ENCODE assay signal across 18 mouse cellular contexts in the genomic region with DNA sequence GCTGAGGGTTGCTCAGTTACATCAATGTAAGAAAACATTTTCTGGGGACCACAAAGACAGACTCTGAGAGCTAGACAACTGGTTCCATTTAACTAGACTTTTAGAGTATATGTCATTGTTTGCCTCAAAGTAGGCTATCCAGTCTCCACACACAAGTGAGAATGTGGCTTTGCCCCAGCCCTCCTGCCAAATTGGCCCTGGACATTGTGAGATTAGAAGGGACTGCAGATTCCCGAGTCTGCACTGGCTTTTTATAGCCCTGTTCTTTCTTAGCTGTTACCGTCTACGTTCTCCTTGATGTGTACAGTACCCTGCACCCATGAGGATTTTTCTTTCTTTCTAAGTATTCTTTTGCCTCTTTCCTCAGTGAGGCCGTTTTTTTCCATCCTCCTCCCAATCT. TPM values are rescaled to one million over a fixed set of nuclear protein-coding genes. Genes with fewer than 3 reads are reported as not detected.
"Had no signal": no experiment of that assay in that cellular context is flagged by ENCODE, and none has a peak within 500 bp of the region (broad histone marks: within the 10 kb centered on the region; RNA-seq: fewer than 3 reads in every experiment).

No protein-coding gene starts in this region.

- H3K9ac ChIP-seq: limb, embryonic 12.5 days; liver, embryonic 14.5 days; neural tube, embryonic 15.5 days had no signal

- H3K36me3 ChIP-seq: limb, embryonic 12.5 days; midbrain, embryonic 10.5 days; neural tube, embryonic 15.5 days had no signal

- H3K27ac ChIP-seq: layer of hippocampus, adult 2 months; limb, embryonic 12.5 days; liver, embryonic 14.5 days; midbrain, embryonic 10.5 days; neural tube, embryonic 15.5 days; stomach, postnatal 0 days had no signal

- H3K9me3 ChIP-seq: limb, embryonic 12.5 days; midbrain, embryonic 10.5 days; neural tube, embryonic 15.5 days had no signal

- DNase-seq: kidney, postnatal 4 days; liver; lung, adult 18-20 months; lung, postnatal 36 days; right cerebral cortex, adult 18-20 months; right cerebral cortex, postnatal 25 days; thymus, postnatal 4 days had no signal

- H3K4me2 ChIP-seq: limb, embryonic 12.5 days; neural tube, embryonic 15.5 days had no signal

- ATAC-seq: lung, postnatal 0 days had no signal

- H3K4me3 ChIP-seq: layer of hippocampus, adult 2 months; limb, embryonic 12.5 days; midbrain, embryonic 10.5 days; myocyte; neural tube, embryonic 15.5 days had no signal

RNA-seq across cellular contexts. Expression of gene Ube2u, which starts 46.1 kb away (rescaled TPM):
- total RNA-seq: layer of hippocampus, adult 2 months; left cerebral cortex, postnatal 36 days; megakaryocyte, adult 5-6 weeks had no signal
- polyA plus RNA-seq: myocyte; small intestine, adult 2 months had no signal
